Mouse (Mus musculus): ENCODE data around the gene Rpl27. TPM values are rescaled to one million over a fixed set of nuclear protein-coding genes. Genes with fewer than 3 reads are reported as not detected.

Rpl27 gene
- total RNA-seq, 2 experiments from 2014 or later: 336 to 2,594 TPM

Other genes starting within 250 kb of the Rpl27 start
- 20.0 and 20.8 TPM in 2 replicates for gene Ezh1, start 215.8 kb upstream of the Rpl27 start, total RNA-seq (2015)
- gene Ezh1, start 215.8 kb upstream of the Rpl27 start, total RNA-seq (2017): 20.0 and 20.1 TPM in 2 replicates
- not detected in 2 replicates for gene Ramp2, start 196.3 kb upstream of the Rpl27 start, total RNA-seq (2015)
- gene Ramp2, start 196.3 kb upstream of the Rpl27 start, total RNA-seq (2017): not detected in 2 replicates
- 169 and 184 TPM in 2 replicates for gene Vps25, start 188.6 kb upstream of the Rpl27 start, total RNA-seq (2015)
- 54.6 and 55.7 TPM in 2 replicates for gene Vps25, start 188.6 kb upstream of the Rpl27 start, total RNA-seq (2017)
- gene Wnk4, start 181.7 kb upstream of the Rpl27 start, total RNA-seq (2015): 0.27 TPM in 1 of 2 replicates, not detected in the other
- gene Wnk4, start 181.7 kb upstream of the Rpl27 start, total RNA-seq (2017): 0.15 TPM in 1 of 2 replicates, not detected in the other
- gene Cntd1, start 163.3 kb upstream of the Rpl27 start, total RNA-seq (2015): 1.2 and 1.6 TPM in 2 replicates
- 1.7 TPM in 2 replicates for gene Cntd1, start 163.3 kb upstream of the Rpl27 start, total RNA-seq (2017)
- gene Coa3, start 163.2 kb upstream of the Rpl27 start, total RNA-seq (2015): 69.8 and 71.2 TPM in 2 replicates
- 23.2 and 33.6 TPM in 2 replicates for gene Coa3, start 163.2 kb upstream of the Rpl27 start, total RNA-seq (2017)
- 62.2 and 68.0 TPM in 2 replicates for gene Becn1, start 140.0 kb upstream of the Rpl27 start, total RNA-seq (2015)
- gene Becn1, start 140.0 kb upstream of the Rpl27 start, total RNA-seq (2017): 129 and 168 TPM in 2 replicates
- 90.6 and 116 TPM in 2 replicates for gene Psme3, start 126.1 kb upstream of the Rpl27 start, total RNA-seq (2015)
- 62.1 and 91.5 TPM in 2 replicates for gene Psme3, start 126.1 kb upstream of the Rpl27 start, total RNA-seq (2017)
- 0.98 and 2.1 TPM in 2 replicates for gene Aoc2, start 117.2 kb upstream of the Rpl27 start, total RNA-seq (2015)
- 0.95 and 1.4 TPM in 2 replicates for gene Aoc2, start 117.2 kb upstream of the Rpl27 start, total RNA-seq (2017)
- gene Aoc3, start 111.7 kb upstream of the Rpl27 start, total RNA-seq (2015): 0.05 TPM in 1 of 2 replicates, not detected in the other
- gene Aoc3, start 111.7 kb upstream of the Rpl27 start, total RNA-seq (2017): not detected in 2 replicates
- not detected in 2 replicates for gene G6pc, start 74.7 kb upstream of the Rpl27 start, total RNA-seq (2015)
- not detected in 2 replicates for gene G6pc, start 74.7 kb upstream of the Rpl27 start, total RNA-seq (2017)
- 11.6 and 18.1 TPM in 2 replicates for gene Aarsd1, start 24.7 kb upstream of the Rpl27 start, total RNA-seq (2015)
- gene Aarsd1, start 24.7 kb upstream of the Rpl27 start, total RNA-seq (2017): 22.9 and 28.9 TPM in 2 replicates
- 1.7 TPM in 1 of 2 replicates, not detected in the other for gene Gm27029, start 17.5 kb upstream of the Rpl27 start, total RNA-seq (2015)
- gene Gm27029, start 17.5 kb upstream of the Rpl27 start, total RNA-seq (2017): 0.95 and 1.3 TPM in 2 replicates
- 2.4 and 3.0 TPM in 2 replicates for gene Rundc1, start 17.2 kb upstream of the Rpl27 start, total RNA-seq (2015)
- 3.1 and 3.3 TPM in 2 replicates for gene Rundc1, start 17.2 kb upstream of the Rpl27 start, total RNA-seq (2017)
- 0.43 and 2.5 TPM in 2 replicates for gene Ptges3l, start 17.0 kb upstream of the Rpl27 start, total RNA-seq (2015)
- gene Ptges3l, start 17.0 kb upstream of the Rpl27 start, total RNA-seq (2017): 0.66 TPM in 1 of 2 replicates, not detected in the other
- 60.6 and 62.4 TPM in 2 replicates for gene Ifi35, start 6.1 kb downstream of the Rpl27 start, total RNA-seq (2015)
- 47.3 and 56.5 TPM in 2 replicates for gene Ifi35, start 6.1 kb downstream of the Rpl27 start, total RNA-seq (2017)
- gene Rnd2, start 22.7 kb downstream of the Rpl27 start, total RNA-seq (2015): 0.13 and 0.16 TPM in 2 replicates
- 0.20 TPM in 1 of 2 replicates, not detected in the other for gene Rnd2, start 22.7 kb downstream of the Rpl27 start, total RNA-seq (2017)
- gene Vat1, start 23.9 kb downstream of the Rpl27 start, total RNA-seq (2015): 7.3 and 10.8 TPM in 2 replicates
- 3.4 and 5.2 TPM in 2 replicates for gene Vat1, start 23.9 kb downstream of the Rpl27 start, total RNA-seq (2017)
- 15.3 and 15.9 TPM in 2 replicates for gene Brca1, start 109.7 kb downstream of the Rpl27 start, total RNA-seq (2015)
- 26.8 and 34.8 TPM in 2 replicates for gene Brca1, start 109.7 kb downstream of the Rpl27 start, total RNA-seq (2017)
- gene Nbr1, start 109.9 kb downstream of the Rpl27 start, total RNA-seq (2015): 32.4 and 33.9 TPM in 2 replicates
- 53.6 and 60.7 TPM in 2 replicates for gene Nbr1, start 109.9 kb downstream of the Rpl27 start, total RNA-seq (2017)
- gene Tmem106a, start 139.9 kb downstream of the Rpl27 start, total RNA-seq (2015): 35.3 and 35.7 TPM in 2 replicates
- gene Tmem106a, start 139.9 kb downstream of the Rpl27 start, total RNA-seq (2017): 20.5 and 24.1 TPM in 2 replicates
- not detected in 2 replicates for gene Gm11634, start 157.0 kb downstream of the Rpl27 start, total RNA-seq (2015)
- gene Gm11634, start 157.0 kb downstream of the Rpl27 start, total RNA-seq (2017): not detected in 2 replicates
- 22.6 and 28.8 TPM in 2 replicates for gene Rdm1, start 184.9 kb downstream of the Rpl27 start, total RNA-seq (2015)
- gene Rdm1, start 184.9 kb downstream of the Rpl27 start, total RNA-seq (2017): 18.1 and 23.1 TPM in 2 replicates
- 1.7 and 2.3 TPM in 2 replicates for gene Arl4d, start 223.2 kb downstream of the Rpl27 start, total RNA-seq (2015)
- 1.0 and 2.1 TPM in 2 replicates for gene Arl4d, start 223.2 kb downstream of the Rpl27 start, total RNA-seq (2017)

Data from megakaryocyte, adult 5-6 weeks (primary cell).